Mouse (Mus musculus) MEL (cell line): Measurements from ENCODE around the gene Agpat1. TPM values are rescaled to one million over a fixed set of nuclear protein-coding genes. Genes with fewer than 3 reads are reported as not detected.

Experiments used
- DNase-seq: peaks from one replicate; pipeline ENCODE4 v3.0.0; 2011; ENCODE audit warnings: low read depth, low spot score
- H3K27ac ChIP-seq: 2 replicates; pipeline ENCODE4 v1.5.1; 2012; ENCODE audit warnings: low read depth, mild to moderate bottlenecking, control low read depth, low read length, moderate library complexity; ENCODE audit not compliant: control insufficient read depth
- H3K27me3 ChIP-seq, 2 experiments: fragments of 150-350 bp in 1 of 2; sonication (generic) in 1 of 2; 2 replicates each; pipeline ENCODE4 v1.6.1; 2012; ENCODE audit warnings: low read length in 2 of 2, mild to moderate bottlenecking in 2 of 2, improper control_type of control experiment in 1 of 2, moderate library complexity in 1 of 2; ENCODE audit not compliant: insufficient read depth in 2 of 2, control insufficient read depth in 1 of 2
- H3K36me3 ChIP-seq, 2 experiments: 2 replicates each; pipeline ENCODE4 v1.6.1; 2012 to 2014; ENCODE audit warnings: low read length in 2 of 2, improper control_type of control experiment in 1 of 2, inconsistent platforms in 1 of 2, mild to moderate bottlenecking in 1 of 2; ENCODE audit not compliant: insufficient read depth in 2 of 2, control insufficient read depth in 1 of 2
- H3K4me1 ChIP-seq, 2 experiments: fragments of 150-350 bp in 1 of 2; sonication (generic) in 1 of 2; 2 replicates each; pipeline ENCODE4 v1.6.1; 2012; ENCODE audit warnings: low read length in 2 of 2, improper control_type of control experiment in 1 of 2, mild to moderate bottlenecking in 1 of 2; ENCODE audit not compliant: insufficient read depth in 2 of 2, control insufficient read depth in 1 of 2
- H3K4me3 ChIP-seq, 2 experiments: fragments of 150-350 bp in 1 of 2; sonication (generic) in 1 of 2; 2 replicates each; pipeline ENCODE4 v1.5.1; 2012; ENCODE audit warnings: low read depth in 2 of 2, low read length in 2 of 2, mild to moderate bottlenecking in 2 of 2, moderate library complexity in 2 of 2, control low read depth in 1 of 2, improper control_type of control experiment in 1 of 2; ENCODE audit not compliant: control insufficient read depth in 1 of 2, insufficient read depth in 1 of 2
- H3K79me2 ChIP-seq: 2 replicates; pipeline ENCODE4 v1.6.1; 2012; ENCODE audit warnings: mild to moderate bottlenecking, low read length, moderate library complexity; ENCODE audit not compliant: control insufficient read depth, poor library complexity, insufficient read depth
- H3K9ac ChIP-seq: 2 replicates; pipeline ENCODE4 v1.6.1; 2012; ENCODE audit warnings: low read depth, mild to moderate bottlenecking, control low read depth, low read length, moderate library complexity; ENCODE audit not compliant: control insufficient read depth, poor library complexity, severe bottlenecking
- H3K9me3 ChIP-seq: fragments of 150-350 bp; sonication (generic); replicated peaks from 2 replicates; pipeline ENCODE4 v1.6.1; 2012; ENCODE audit warnings: mild to moderate bottlenecking, low read length, improper control_type of control experiment, moderate library complexity; ENCODE audit not compliant: insufficient read depth
- BHLHE40 ChIP-seq: IDR thresholded peaks from 2 replicates; pipeline ENCODE4 v1.6.1; 2012; ENCODE audit warnings: low read depth, mild to moderate bottlenecking, inconsistent platforms, low read length, improper control_type of control experiment, borderline replicate concordance
- CTCF ChIP-seq, 3 experiments: IDR thresholded peaks in 2 of 3; conservative IDR thresholded peaks in 1 of 3; 2 replicates each; pipeline ENCODE4 v1.5.1; 2011 to 2012; ENCODE audit warnings: low read length in 3 of 3, low read depth in 2 of 3, mild to moderate bottlenecking in 2 of 3, improper control_type of control experiment in 1 of 3, inconsistent platforms in 1 of 3, mixed read lengths in 1 of 3, moderate library complexity in 1 of 3; ENCODE audit not compliant: control insufficient read depth in 1 of 3, insufficient read depth in 1 of 3, poor library complexity in 1 of 3, severe bottlenecking in 1 of 3
- E2F4 ChIP-seq: IDR thresholded peaks from 2 replicates; pipeline ENCODE4 v1.6.1; 2011; ENCODE audit warnings: low read depth, low read length, improper control_type of control experiment, borderline replicate concordance
- EP300 ChIP-seq, 2 experiments: IDR thresholded peaks; 2 replicates each; pipeline ENCODE4 v1.6.1; 2011; ENCODE audit warnings: improper control_type of control experiment in 2 of 2, low read length in 2 of 2, low read depth in 1 of 2, mild to moderate bottlenecking in 1 of 2
- ETS1 ChIP-seq: IDR thresholded peaks from 2 replicates; pipeline ENCODE4 v1.6.1; 2012; ENCODE audit warnings: low read depth, mild to moderate bottlenecking, inconsistent platforms, low read length, improper control_type of control experiment, moderate library complexity
- GABPA ChIP-seq: IDR thresholded peaks from 2 replicates; pipeline ENCODE4 v1.6.1; 2012; ENCODE audit warnings: low read depth, mild to moderate bottlenecking, inconsistent platforms, low read length, improper control_type of control experiment, moderate library complexity
- HCFC1 ChIP-seq: IDR thresholded peaks from 2 replicates; pipeline ENCODE4 v1.6.1; 2012; ENCODE audit warnings: low read depth, mild to moderate bottlenecking, inconsistent platforms, low read length, improper control_type of control experiment, moderate library complexity
- JUND ChIP-seq: IDR thresholded peaks from 2 replicates; pipeline ENCODE4 v1.6.1; 2011; ENCODE audit warnings: low read depth, mild to moderate bottlenecking, improper control_type of control experiment, low read length
- MAZ ChIP-seq: IDR thresholded peaks from 2 replicates; pipeline ENCODE4 v1.6.1; 2012; ENCODE audit warnings: low read depth, mild to moderate bottlenecking, inconsistent platforms, low read length, improper control_type of control experiment
- MXI1 ChIP-seq: IDR thresholded peaks from 2 replicates; pipeline ENCODE4 v1.6.1; 2011; ENCODE audit warnings: mild to moderate bottlenecking, low read depth, low read length, improper control_type of control experiment
- MYB ChIP-seq: IDR thresholded peaks from 2 replicates; pipeline ENCODE4 v1.6.1; 2011; ENCODE audit warnings: mild to moderate bottlenecking, low read depth, low read length, improper control_type of control experiment
- NELFE ChIP-seq: IDR thresholded peaks from 2 replicates; pipeline ENCODE4 v1.6.1; 2011; ENCODE audit warnings: low read depth, low read length, improper control_type of control experiment
- POLR2A ChIP-seq, 2 experiments: IDR thresholded peaks; 2 replicates each; pipeline ENCODE4 v1.6.1; 2011 to 2012; ENCODE audit warnings: low read length in 2 of 2, mild to moderate bottlenecking in 2 of 2, control low read depth in 1 of 2, improper control_type of control experiment in 1 of 2, low read depth in 1 of 2, moderate library complexity in 1 of 2; ENCODE audit not compliant: control insufficient read depth in 1 of 2, insufficient read depth in 1 of 2, poor library complexity in 1 of 2
- POLR2AphosphoS5 ChIP-seq: IDR thresholded peaks from 2 replicates; pipeline ENCODE4 v1.6.1; 2012; ENCODE audit warnings: low read depth, borderline replicate concordance, mild to moderate bottlenecking, inconsistent platforms, low read length, moderate library complexity, mixed read lengths
- RAD21 ChIP-seq: IDR thresholded peaks from 2 replicates; pipeline ENCODE4 v1.6.1; 2011; ENCODE audit warnings: mild to moderate bottlenecking, low read depth, low read length, improper control_type of control experiment
- RCOR1 ChIP-seq: IDR thresholded peaks from 2 replicates; pipeline ENCODE4 v1.6.1; 2012; ENCODE audit warnings: low read depth, mild to moderate bottlenecking, inconsistent platforms, low read length, improper control_type of control experiment
- ZKSCAN1 ChIP-seq: IDR thresholded peaks from 2 replicates; pipeline ENCODE4 v1.6.1; 2012; ENCODE audit warnings: low read depth, mild to moderate bottlenecking, inconsistent platforms, low read length, improper control_type of control experiment, moderate library complexity
- polyA plus RNA-seq, 2 experiments: library from polyadenylated mRNA; stranded (reverse) in 1 of 2; unstranded in 1 of 2; fragments of >175 nt in 1 of 2; fragments of >200 nt in 1 of 2; gene quantifications; 2 replicates each; pipeline versions ENCODE4 v1.2.1 to v1.2.4; 2012; ENCODE audit warnings: low replicate concordance in 2 of 2, low read depth in 1 of 2; ENCODE audit not compliant: insufficient read length in 2 of 2, insufficient read depth in 1 of 2, missing spikeins in 1 of 2
- total RNA-seq: library from RNA; depleted of rRNA; stranded (reverse); fragments of 300-350 nt; gene quantifications from 2 replicates; pipeline ENCODE4 v1.2.3, GENCODE M21; 2012

The Agpat1 gene
- total and polyA plus RNA-seq, 3 experiments, result 85.2 to 153 TPM; not detected in 1

- Histone ChIP-seq H3K36me3 (peaks cover 0 to 8% of the 10 kb centered on the region in 2 experiments; a peak in 2 of 4 replicates), H3K4me3 (no peak overlapping the region), H3K9me3 (no peaks in the 10 kb centered on the region), H3K9ac (no peak overlapping the region), H3K4me1 (peaks cover 5 to 13% of the 10 kb centered on the region in 2 experiments), H3K79me2 (no peaks in the 10 kb centered on the region), H3K27me3 (no peaks in the 10 kb centered on the region; a peak in 2 of 4 replicates), H3K27ac (no peak overlapping the region)
- DNase-seq, result no peak
- TF ChIP-seq MXI1 (no peak), NELFE (no peak), EP300 (IDR thresholded peaks at IDR 0.05; ENCODE audit: low read depth in 1 of 2, low read length in 2 of 2) (no peak), CTCF (IDR thresholded peaks at IDR 0.05 in 2 of 3, conservative IDR thresholded peaks at IDR 0.05 in 1 of 3; ENCODE audit: control insufficient read depth in 1 of 3, insufficient read depth in 1 of 3, low read depth in 2 of 3, low read length in 3 of 3, poor library complexity in 1 of 3, severe bottlenecking in 1 of 3) (no peak), POLR2AphosphoS5 (no peak), HCFC1 (no peak), BHLHE40 (no peak), RCOR1 (no peak)
Measured at GRCm38 (mm10) chr17:34556406-34556805, 47.7 kb upstream of the Agpat1 start.

- Histone ChIP-seq H3K9me3 (no peaks in the 10 kb centered on the region), H3K36me3 (peaks cover 0 to 10% of the 10 kb centered on the region in 2 experiments; a peak in 2 of 4 replicates), H3K27ac (no peak overlapping the region), H3K79me2 (no peaks in the 10 kb centered on the region), H3K4me1 (peaks cover 7 to 18% of the 10 kb centered on the region in 2 experiments), H3K9ac (no peak overlapping the region), H3K27me3 (no peaks in the 10 kb centered on the region; a peak in 1 of 4 replicates), H3K4me3 (no peak overlapping the region)
- no peak for TF ChIP-seq POLR2A (IDR thresholded peaks at IDR 0.05; ENCODE audit: control insufficient read depth in 1 of 2, insufficient read depth in 1 of 2, low read depth in 1 of 2, low read length in 2 of 2, poor library complexity in 1 of 2)
- no peak for TF ChIP-seq E2F4
- no peak for TF ChIP-seq CTCF (IDR thresholded peaks at IDR 0.05 in 2 of 3, conservative IDR thresholded peaks at IDR 0.05 in 1 of 3; ENCODE audit: control insufficient read depth in 1 of 3, insufficient read depth in 1 of 3, low read depth in 2 of 3, low read length in 3 of 3, poor library complexity in 1 of 3, severe bottlenecking in 1 of 3)
- no peak for TF ChIP-seq RAD21
- no peak for TF ChIP-seq ETS1
- TF ChIP-seq GABPA, result no peak
- no peak for TF ChIP-seq MAZ
- TF ChIP-seq JUND, result no peak
- TF ChIP-seq MYB, result no peak
- TF ChIP-seq ZKSCAN1, result no peak
- no peak for DNase-seq
Measured at GRCm38 (mm10) chr17:34557411-34557810, 46.7 kb upstream of the Agpat1 start.
